Mouse (Mus musculus): ENCODE measurements around the gene Schip1.

Gene Schip1

DNA sequence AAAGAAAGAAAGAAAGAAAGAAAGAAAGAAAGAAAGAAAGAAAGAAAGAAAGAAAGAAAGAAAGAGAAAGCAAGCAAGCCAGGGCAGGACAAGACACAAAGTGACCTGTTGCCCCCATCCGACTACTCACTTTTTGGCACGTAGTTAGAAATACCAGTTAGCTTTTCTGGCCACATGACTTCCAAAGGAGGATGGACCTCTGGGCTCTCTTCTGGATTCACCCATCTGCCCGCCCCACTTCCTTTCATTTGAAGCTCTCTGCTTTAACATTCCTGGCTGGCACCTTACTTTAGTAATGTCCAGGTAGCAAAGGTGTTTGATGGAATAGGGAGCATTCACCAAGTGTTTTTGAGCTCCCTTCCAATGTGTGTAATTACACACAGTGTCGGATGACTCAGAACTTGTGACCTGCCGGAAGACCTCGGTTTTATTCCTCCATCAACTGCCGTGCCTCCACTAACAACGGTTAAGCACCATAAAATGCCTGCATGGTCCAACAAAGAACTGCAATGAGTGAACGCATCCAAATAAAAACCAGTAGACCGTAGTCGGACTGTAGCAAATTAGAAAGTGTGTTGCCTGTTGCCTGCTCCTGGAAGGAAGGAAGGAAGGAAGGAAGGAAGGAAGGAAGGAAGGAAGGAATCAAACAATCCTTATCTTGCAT, 546.1 kb downstream of the Schip1 start:
- no peak for DNase-seq (ENCODE audit: low read depth, low spot score)

DNA sequence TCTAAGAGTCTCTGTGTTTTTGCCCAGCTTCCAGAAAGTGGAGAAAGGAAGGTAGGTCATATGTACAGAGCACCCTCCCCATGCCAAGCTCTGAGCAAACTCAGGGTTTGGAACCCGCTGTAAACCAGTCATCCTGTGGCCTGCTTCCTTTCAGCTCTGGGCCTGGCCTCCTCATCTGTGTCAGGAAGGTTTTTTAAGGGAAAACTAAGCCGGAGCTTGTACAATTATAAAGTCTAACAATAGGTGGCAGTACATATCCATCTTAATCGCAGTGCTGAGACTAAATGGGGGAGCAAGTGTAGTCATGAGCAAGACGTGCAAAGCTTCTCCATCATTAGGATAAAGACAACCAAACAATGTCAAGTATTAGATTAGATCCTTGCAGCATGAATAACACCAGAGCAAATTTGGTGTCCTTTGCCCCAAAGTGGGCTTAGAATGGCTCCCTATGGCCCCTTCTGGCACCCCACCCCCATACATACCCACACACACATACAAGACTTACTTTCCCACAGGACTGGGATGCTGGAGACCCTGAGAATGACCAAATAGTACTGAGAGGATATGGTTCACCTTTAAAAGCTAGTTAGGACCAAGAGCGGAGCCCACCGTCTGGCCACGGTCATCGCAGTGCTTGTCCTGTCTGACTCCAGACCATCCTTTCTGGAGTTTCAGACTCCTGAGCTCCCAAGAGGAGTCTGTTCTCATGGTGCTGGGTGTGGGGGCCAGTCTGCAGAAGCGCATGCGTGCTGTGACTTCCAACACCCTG, 550.6 kb downstream of the Schip1 start:
- peak; percentile 37 for DNase-seq (ENCODE audit: low read depth, low spot score)

DNA sequence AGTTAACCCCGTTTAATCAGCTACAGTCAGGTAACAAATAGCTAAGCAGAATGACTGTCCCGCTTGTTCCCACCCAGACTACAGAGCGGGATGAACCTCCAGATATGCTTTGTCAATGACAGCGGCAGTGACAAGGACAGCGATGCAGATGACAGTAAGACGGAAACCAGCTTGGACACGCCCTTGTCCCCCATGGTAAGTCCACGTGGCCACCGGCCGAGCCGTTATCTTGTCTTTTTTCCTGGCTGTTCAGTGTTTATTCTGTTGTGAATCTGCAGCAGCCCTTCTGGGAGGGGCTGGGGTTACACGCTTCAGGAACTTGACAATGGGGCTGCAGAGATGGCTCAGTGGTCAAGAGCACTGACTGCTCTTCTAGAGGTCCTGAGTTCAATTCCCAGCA, 551.8 kb downstream of the Schip1 start:
- no peak for DNase-seq (ENCODE audit: low read depth, low spot score)

DNA sequence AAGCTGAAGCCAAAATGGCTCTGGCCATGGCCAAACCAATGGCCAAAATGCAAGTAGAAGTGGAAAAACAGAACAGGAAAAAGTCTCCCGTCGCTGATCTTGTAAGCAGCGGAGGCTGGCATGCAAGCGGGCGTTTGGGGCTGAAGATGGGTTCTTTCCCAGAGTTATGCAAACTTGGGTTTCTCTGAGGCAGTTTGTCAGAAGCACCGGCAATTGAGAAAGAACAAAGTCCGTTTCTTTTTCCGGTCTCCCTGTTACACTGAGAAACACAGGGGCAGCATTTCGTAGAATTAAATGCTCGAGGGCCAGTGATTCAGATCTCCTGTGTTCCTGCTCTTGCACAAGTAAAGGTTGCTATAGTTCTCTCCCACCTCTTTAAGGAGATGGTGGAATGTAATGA, 553.1 kb downstream of the Schip1 start:
- DNase-seq (ENCODE audit: low read depth, low spot score), result no peak

DNA sequence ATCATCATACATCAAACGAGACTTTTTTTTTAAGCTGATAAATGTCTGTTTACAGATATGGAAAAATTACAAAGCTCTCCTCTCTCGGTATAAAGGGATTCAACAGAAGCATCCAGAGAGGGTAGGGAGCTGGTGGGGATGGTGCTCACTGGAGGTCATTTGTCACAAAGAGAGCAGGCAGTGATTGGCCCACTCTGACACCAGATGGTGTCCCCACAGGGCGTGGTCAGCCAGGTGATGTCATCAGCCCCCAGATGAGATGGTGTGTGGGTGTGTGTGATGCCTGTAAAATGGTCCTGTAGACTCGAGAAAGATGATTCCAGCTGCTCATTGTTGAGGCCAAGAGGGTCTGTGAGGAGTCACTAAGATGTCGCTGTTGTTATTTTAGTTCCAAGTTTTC, 554.5 kb downstream of the Schip1 start:
- no peak for DNase-seq (ENCODE audit: low read depth, low spot score)

DNA sequence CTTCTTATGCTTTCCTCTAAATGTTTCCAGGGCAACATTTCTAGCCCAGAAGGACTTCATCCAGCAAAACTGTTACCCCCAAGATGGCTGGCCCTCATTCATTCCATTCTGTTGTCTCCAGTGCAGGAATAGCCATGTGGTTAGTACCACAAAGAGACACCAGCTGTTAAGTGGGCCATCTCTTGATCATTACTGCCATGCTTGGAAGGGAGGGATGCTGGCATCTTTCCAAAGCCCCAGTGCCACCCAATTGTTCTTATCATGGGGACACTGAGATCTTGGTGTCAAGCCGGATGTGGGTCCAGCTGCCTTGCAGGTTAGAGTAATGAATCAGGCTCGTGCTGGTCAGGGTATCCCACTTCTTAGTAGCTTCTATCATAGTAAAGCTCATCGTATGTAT, 557.4 kb downstream of the Schip1 start:
- no peak for DNase-seq (ENCODE audit: low read depth, low spot score)

DNA sequence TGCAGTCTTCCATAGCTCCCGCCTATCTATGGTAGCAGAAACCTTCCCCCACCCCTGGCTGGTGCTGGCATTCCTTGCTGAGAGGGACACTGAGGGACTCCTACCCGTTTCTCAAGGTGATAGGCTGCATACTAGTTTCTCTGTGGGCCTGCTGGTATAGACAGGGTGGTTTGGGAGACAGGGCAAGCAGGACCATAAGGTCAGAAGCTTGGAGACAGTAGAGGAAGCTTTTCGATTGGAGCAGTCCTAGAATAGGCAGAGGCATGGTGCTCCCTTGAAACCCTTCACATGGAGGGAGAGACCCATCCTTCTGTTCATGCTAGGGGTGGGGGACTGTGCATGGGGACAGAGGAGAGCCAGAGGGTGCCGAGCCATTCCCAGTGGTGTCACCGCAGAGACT, 558.4 kb downstream of the Schip1 start:
- no peak for DNase-seq (ENCODE audit: low read depth, low spot score)

DNA sequence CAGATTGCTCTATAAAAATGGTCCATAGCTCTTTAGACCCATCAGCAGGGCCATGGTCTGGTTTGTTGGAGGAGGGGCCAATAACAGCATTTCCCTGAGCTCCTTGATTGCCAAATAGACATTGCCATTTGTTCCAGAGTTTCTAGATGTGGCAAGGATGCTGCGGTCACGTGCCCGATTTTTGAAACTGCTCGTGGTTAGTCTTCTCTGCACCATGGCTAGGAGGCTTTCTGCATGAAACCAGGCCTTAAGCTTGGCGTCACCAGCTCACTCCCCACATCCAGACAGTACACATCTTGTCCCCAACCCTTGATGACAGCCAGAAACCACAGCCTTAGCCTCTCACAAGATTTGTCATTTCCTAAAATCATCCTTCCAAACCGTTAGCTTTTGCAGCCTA, 559.9 kb downstream of the Schip1 start:
- DNase-seq (ENCODE audit: low read depth, low spot score), result no peak

DNA sequence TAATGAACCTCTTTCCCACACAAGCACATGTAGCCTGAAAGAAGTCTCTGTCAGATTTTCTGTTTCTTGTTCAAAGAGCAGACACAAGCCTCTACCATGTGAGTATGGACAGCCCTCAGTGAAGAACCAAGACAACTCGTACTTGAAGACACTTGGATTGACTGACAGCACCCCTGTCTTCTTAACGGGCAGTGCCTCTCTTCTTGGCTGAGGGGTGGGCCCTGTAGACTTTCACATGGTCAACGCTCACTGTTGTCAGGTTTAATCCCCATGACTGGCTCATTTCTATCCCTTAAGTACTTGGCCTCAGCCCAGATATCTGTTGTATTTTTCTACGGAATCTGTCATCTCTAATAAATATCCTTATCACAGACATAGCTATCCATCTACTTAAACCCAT, 565.7 kb downstream of the Schip1 start:
- no peak for DNase-seq (ENCODE audit: low read depth, low spot score)

DNA sequence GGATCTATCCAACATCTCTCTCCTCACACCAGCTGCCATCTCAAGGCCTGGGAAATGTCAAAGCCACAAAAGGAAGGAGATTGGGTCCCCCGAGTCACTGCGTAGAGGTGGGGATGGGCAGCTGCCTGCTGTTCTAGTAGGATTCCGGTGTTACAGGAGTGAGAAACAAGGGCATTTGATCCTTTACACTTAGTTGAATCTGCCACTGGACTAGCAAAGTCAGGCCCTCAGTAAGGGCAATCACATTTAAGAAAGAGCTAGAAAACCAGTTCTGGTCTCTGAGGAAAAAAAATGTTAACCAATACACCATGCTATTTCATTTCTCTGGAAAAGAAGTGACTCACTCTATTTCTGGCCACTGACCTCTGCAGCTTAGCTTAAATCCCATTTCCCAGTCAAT, 566.2 kb downstream of the Schip1 start:
- DNase-seq (ENCODE audit: low read depth, low spot score), result no peak

DNA sequence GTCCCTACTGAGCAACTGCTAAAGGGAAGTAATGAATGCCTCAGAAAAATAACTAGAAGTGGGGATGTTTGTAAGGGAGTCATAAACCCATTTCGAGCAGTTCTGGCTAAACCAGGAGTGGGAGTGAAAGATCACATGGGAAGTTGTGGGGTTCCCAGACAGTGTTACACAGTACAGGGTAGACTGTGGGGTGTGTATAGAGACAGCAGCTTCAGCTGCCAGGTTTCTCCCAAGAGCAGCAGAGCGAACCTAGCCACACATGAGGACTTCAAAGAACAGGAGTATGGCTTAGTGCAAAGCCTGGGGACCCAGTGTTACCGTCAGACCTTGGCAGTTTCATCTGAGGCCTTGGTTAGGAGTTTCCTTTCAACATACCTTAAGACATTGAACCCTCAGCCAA, 568.1 kb downstream of the Schip1 start:
- no peak for DNase-seq (ENCODE audit: low read depth, low spot score)

DNA sequence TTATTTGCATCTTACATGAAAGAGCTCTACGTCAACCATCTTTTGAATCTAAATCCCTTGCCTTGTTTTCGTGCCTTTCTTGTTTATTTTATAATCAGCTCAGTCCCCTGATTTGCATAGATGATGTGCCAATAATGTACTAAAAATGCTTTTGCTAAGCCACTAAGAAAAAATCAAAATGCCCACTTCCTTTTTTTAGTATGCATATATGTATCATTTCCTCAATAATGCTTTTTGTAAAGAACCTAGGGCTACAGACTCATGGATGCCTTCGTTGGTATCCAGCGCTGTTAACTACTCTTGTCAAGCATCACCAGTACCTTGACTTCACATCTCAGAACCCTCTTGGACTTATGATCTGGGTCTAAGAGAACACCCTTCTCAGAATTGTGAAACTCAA, 569.0 kb downstream of the Schip1 start:
- DNase-seq (ENCODE audit: low read depth, low spot score), result no peak

DNA sequence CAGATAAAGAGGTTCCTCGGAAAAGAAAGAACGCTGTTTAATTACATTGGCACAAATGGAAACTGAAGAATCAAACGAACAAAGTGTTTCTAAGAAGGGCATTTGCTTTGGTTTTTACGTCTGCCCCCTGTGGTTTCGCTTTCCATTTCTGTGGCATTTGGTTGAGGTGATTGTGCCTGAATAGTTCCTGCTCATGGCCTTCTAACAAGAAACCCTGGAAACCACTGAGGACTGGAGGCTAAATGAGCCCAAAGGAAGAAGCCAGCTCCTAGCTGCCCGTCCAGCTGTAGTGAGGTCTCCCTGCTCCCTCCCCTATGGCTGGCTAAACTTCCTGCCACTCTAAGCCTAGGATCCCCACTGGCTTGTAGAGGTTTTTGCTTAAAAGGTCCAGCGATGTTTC, 573.4 kb downstream of the Schip1 start:
- DNase-seq (ENCODE audit: low read depth, low spot score), result no peak

DNA sequence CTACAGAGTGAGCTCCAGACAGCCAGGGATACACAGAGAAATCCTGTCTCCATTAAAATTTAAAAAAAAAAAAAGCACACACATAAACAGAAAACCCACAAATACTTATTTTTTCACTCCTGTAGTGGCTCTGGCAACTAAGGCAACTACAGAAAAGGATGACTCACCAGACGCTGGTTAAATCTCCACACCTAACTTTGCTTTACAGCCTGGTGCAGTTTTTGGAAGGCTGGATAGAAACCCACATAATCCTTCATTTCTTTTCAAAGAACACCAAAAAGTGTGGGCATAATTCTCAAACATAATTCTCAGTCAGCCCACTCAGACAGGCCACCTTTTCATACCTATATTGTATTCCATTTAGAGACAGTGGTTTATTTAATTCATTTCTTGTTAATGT, 574.1 kb downstream of the Schip1 start:
- DNase-seq (ENCODE audit: low read depth, low spot score), result no peak

DNA sequence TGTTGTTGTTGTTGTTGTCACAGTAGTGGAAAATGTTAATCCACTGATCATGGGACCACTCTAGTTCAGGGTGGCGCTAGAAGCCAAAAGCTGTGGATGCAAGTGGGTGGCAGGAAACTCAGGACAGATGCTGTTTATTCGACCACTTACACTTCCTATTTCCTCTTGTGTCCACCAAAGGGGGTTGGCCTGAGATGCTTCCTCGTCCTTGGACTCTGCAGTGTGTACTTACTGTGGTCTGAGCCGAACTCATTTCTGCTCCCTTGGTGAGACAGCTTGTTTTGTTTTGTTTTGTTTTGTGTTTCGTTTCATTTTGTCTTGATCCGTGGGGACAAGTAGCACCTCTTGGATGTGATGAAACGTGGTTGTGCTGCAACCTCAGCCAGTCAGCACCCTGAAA, 578.3 kb downstream of the Schip1 start:
- DNase-seq (ENCODE audit: low read depth, low spot score), result no peak

DNA sequence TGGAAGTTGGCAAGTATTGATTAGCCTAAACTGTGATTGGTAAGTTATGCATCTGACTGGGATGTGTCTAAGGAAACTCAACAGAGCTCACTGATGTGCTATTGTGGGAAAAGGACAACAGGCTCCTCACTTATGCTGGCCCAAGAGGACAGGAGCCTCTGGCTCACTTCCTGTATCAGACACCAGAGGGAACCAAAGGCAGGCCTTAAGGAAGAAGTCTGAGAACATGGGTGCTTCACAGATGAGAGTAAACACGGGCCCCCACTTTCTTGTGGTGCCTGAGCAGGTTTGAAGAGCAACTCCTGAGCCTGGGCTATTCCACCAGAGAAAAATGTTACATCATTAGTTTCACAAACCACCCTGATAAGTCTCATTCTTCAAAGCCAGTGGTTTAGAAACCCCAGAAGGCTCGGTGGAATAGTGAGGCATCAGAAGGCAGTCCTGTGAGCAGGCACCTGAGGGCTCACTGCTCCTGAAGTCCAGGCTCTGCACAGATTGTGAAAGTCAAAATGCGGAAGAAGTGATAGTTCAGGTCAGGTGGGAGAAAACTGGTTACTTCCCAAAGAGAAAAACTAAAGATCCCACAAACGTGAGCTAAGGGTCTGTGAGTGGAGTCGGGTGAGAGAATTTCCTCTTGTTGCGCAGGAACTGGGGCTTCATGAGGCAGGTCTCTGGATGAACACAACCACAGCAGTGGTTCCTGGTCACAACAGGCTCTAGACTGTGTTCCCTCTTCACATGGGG, 582.0 kb downstream of the Schip1 start:
- no peak for DNase-seq (ENCODE audit: low read depth, low spot score)

DNA sequence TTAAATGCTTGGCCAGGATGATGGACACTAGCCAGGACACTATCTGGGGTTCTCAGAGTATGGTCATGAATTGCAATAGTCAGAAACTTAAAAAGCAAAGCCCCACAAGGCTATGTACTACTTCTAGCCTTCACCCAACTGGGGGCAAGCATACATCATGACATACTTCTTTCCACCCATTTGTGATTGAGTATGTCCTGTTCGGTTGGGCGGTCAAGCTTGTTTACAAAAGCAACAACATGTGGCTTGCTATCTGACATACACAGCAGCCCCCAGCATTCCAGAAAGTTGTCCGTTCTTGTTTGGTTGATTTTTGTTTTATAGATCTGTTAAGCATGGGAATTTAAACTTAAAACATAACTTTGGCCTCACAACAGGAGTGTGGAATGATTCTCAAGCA, 582.7 kb downstream of the Schip1 start:
- no peak for DNase-seq (ENCODE audit: low read depth, low spot score)

DNA sequence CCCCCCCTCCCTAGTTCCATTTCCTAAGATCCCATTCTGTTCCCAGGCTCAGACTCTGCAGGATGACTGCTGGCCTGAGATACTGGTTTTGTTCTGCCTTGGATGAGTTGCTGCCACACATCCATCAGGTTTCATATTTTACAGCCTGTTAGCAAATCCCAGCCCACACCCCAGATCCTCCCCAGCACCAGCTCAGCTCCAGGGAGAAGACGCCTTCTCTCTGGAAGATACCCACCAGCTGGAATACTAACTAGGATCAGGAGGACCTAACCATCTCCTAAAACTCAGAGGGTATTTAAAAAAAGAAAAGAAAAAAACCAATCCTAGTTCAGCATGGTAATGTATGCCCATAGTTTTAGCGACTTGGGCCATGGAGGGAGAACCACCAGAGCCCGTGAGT, 585.6 kb downstream of the Schip1 start:
- no peak for DNase-seq (ENCODE audit: low read depth, low spot score)

DNA sequence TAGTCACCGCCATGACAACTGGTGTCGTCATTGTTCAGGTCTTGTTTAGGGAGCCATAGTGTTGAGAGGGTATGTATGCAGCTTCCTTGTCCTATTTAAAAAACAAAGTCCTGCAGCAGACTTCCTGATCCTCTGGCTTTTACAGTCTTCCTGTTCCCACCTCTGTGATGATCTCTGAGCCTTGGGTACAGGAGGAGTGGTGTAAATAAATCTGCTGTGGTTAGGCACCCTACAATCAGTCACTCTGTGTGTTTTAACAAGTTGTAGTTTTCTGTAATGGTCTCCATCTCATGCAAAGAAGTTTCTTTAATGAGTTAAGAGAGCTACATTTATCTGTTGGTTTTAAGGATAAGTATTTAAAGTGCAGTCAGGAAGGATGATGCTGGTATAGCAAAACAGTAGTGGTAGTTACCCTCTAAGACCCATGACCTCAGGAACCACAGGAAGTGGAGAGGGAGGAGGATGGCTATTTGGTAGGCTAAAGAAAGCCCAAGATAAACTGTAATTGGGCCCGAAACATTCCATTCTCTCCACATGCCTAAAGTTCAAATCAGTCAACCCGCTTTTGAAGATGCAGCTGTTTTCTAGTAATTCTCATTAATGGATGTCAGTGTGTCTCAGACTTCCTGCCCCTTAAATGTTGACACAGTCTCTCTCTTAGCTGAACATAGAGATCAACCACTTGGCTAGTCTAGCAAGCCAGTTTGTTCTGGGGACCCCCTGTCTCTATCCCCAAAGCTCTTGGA, 592.2 kb downstream of the Schip1 start:
- DNase-seq (ENCODE audit: low read depth, low spot score), result no peak

DNA sequence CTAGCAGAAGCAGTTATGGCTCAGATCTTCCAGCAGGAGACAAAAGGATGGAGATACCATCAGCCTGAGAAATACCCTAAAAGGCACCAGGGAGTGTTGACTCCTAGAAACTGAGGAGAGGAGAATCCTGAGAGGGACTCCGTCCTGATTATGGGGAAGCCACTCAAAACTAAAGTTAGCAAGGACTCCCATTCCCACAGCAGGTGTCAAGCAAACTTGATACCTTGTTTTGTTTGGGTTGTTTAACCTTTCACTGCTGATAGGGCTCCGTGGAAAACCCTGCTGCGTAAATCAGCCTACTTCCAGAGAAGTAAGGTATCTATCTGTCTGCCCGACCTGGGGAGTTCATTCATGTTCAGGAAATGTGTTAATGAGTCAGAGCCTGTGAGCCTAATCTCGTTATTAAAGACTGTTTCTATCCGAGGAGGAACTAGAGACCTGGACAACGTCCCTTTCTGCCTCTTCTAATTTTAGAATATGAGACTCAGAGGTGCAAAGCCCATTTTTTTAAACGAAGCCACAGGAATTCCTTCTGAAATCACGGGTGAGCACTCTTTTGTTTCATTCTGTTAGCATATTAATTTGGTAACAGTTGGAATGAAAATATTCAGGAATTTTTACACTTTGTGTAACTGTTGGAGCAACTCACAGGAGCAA, 593.1 kb downstream of the Schip1 start:
- DNase-seq (ENCODE audit: low read depth, low spot score), result no peak

DNA sequence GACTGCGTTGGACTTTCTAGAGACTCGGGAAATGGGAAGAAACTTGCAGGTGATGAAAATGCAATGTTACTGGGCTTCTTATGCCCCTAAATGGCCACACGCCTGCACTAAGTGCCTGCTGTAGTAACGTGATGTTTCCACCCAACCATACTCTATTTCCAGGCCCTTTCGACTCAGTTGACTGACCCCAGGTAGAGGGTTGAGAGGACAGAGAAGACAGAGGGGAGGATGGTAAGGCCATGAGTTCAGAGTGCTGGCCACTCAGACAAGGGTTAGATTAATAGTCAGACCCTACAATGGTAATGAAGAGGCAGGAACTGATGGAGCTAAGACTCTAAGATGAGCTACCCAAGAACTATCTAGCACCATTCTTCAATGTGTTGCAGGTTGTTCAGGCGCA, 595.4 kb downstream of the Schip1 start:
- no peak for DNase-seq (ENCODE audit: low read depth, low spot score)

DNA sequence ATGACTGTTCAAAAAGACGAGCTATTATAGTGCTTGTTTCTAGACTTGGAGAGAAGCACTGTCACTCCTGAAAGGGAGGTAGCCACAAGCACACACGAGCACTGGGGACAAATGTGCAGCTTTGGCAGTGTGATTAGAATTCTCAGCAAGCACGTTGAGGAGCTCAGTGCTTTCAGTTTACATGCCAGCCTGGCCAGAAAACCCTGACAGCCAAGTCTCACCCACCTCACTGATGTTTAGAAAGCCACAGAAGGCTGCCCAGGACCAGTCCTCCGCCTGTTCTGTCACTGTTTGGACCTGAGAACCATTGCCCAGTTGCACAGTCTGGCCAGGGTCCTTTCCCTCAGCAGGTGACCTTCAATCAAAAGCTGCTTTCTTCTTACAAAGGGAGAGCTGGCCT, 595.9 kb downstream of the Schip1 start:
- no peak for DNase-seq (ENCODE audit: low read depth, low spot score)
